Mouse (Mus musculus) forebrain, postnatal 0 days (tissue): Measurements from ENCODE around the gene Kl. TPM values are rescaled to one million over a fixed set of nuclear protein-coding genes. Genes with fewer than 3 reads are reported as not detected.

Experiments used
- ATAC-seq: fragments of 200-750 bp; cut with Nextera tagmentation; 2 replicates; pipeline ENCODE4 v1.8.0; 2017; ENCODE audit warnings: mild to moderate bottlenecking, moderate library complexity
- DNase-seq: peaks from one replicate; pipeline ENCODE4 v3.0.0-alpha.2; 2015
- H3K27ac ChIP-seq: fragments of 300-500 bp; sonication (generic); 2 replicates; pipeline ENCODE4 v1.5.1; 2014; ENCODE audit warnings: low read depth, mild to moderate bottlenecking, antibody characterized with exemption, low read length, moderate library complexity, mixed read lengths
- H3K27me3 ChIP-seq: fragments of 300-500 bp; sonication (generic); 2 replicates; pipeline ENCODE4 v1.6.1; 2014; ENCODE audit warnings: mild to moderate bottlenecking, low read length, mixed read lengths; ENCODE audit not compliant: insufficient read depth
- H3K36me3 ChIP-seq: fragments of 300-500 bp; sonication (generic); 2 replicates; pipeline ENCODE4 v1.6.1; 2014; ENCODE audit warnings: mild to moderate bottlenecking, moderate library complexity; ENCODE audit not compliant: insufficient read depth
- H3K4me1 ChIP-seq: fragments of 300-500 bp; sonication (generic); 2 replicates; pipeline ENCODE4 v1.6.1; 2014; ENCODE audit warnings: antibody characterized with exemption; ENCODE audit not compliant: insufficient read depth
- H3K4me2 ChIP-seq: fragments of 300-500 bp; sonication (generic); 2 replicates; pipeline ENCODE4 v1.6.1; 2014; ENCODE audit warnings: low read depth, mild to moderate bottlenecking, moderate library complexity
- H3K4me3 ChIP-seq: fragments of 300-500 bp; sonication (generic); 2 replicates; pipeline ENCODE4 v1.5.1; 2014; ENCODE audit warnings: low read depth, low read length, mixed read lengths
- H3K9ac ChIP-seq: fragments of 300-500 bp; sonication (generic); 2 replicates; pipeline ENCODE4 v1.6.1; 2014; ENCODE audit warnings: mild to moderate bottlenecking
- H3K9me3 ChIP-seq: fragments of 300-500 bp; sonication (generic); 2 replicates; pipeline ENCODE4 v1.6.1; 2016; ENCODE audit warnings: low read length
- CTCF ChIP-seq: sonication (generic); IDR thresholded peaks from 2 replicates; pipeline ENCODE4 v1.5.1; 2016; ENCODE audit warnings: antibody characterized with exemption, control low read depth, low read depth
- WGBS: fragments of 180-500 bp; shearing (Covaris S2); extraction: QIAGEN DNeasy Blood & Tissue Kit; methylation state at CpG from one replicate; pipeline ENCODE4 v1.1.7; 2014; 5-methylcytosine and 5-hydroxymethylcytosine counted together
- polyA plus RNA-seq: library from polyadenylated mRNA; unstranded; fragments of >200 nt; fragmentation: Nextera tagmentation; extraction: Ambion mirVana; gene quantifications from 2 replicates; pipeline ENCODE4 v1.2.1, GENCODE M21; 2015
- total RNA-seq: library from RNA; depleted of rRNA; stranded (reverse); fragments of >200 nt; gene quantifications from 2 replicates; pipeline ENCODE4 v1.2.3, GENCODE M21; 2014

Kl gene
- total and polyA plus RNA-seq, 2 experiments from 2014 or later: 0.61 to 1.5 TPM

GRCm38 (mm10) chr5:151026069-151026468 lies 73.7 kb downstream of the Kl start:
- no peaks in the 10 kb centered on the region for H3K36me3 ChIP-seq
- no peak for DNase-seq
- H3K9me3 ChIP-seq: no peaks in the 10 kb centered on the region
- WGBS: 92% methylated on average over 4 of the region's 4 CpGs
- no peak overlapping the region for H3K27ac ChIP-seq
- H3K27me3 ChIP-seq: no peaks in the 10 kb centered on the region
- peaks cover 16% of the 10 kb centered on the region for H3K4me1 ChIP-seq
- H3K4me2 ChIP-seq: no peak overlapping the region
- TF ChIP-seq CTCF: no peak
- no peak for ATAC-seq
- no peak overlapping the region for H3K9ac ChIP-seq
- H3K4me3 ChIP-seq: no peak overlapping the region

GRCm38 (mm10) chr5:151027171-151027570 lies 74.8 kb downstream of the Kl start:
- 20% methylated on average over 7 of the region's 7 CpGs for WGBS
- Histone ChIP-seq H3K4me2 (no peak overlapping the region), H3K27me3 (no peaks in the 10 kb centered on the region), H3K9ac (no peak overlapping the region), H3K9me3 (no peaks in the 10 kb centered on the region), H3K27ac (no peak overlapping the region), H3K4me1 (peaks cover 14% of the 10 kb centered on the region), H3K36me3 (no peaks in the 10 kb centered on the region), H3K4me3 (no peak overlapping the region)
- no peak for ATAC-seq
- TF ChIP-seq CTCF: no peak
- no peak for DNase-seq

- DNase-seq: peak; percentile 38
- no peak overlapping the region for H3K27ac ChIP-seq
Observed at GRCm38 (mm10) chr5:151028906-151029305, 76.5 kb downstream of the Kl start.

GRCm38 (mm10) chr5:151034715-151035512 lies 82.5 kb downstream of the Kl start:
- Histone ChIP-seq H3K36me3 (no peaks in the 10 kb centered on the region), H3K27me3 (no peaks in the 10 kb centered on the region), H3K9me3 (no peaks in the 10 kb centered on the region), H3K27ac (no peak overlapping the region), H3K4me2 (no peak overlapping the region), H3K4me1 (no peaks in the 10 kb centered on the region; the same call in 1 of the 2 replicates), H3K9ac (no peak overlapping the region), H3K4me3 (no peak overlapping the region)
- 62% methylated on average over 9 of the region's 9 CpGs for WGBS
- ATAC-seq: no peak
- DNase-seq: no peak
- TF ChIP-seq CTCF: no peak

More at GRCm38 (mm10) chr5:151028906-151029305, 76.5 kb downstream of the Kl start:
- TF ChIP-seq CTCF: no peak
- Histone ChIP-seq H3K9me3 (no peaks in the 10 kb centered on the region), H3K4me1 (no peaks in the 10 kb centered on the region), H3K9ac (no peak overlapping the region), H3K27me3 (no peaks in the 10 kb centered on the region), H3K4me2 (no peak overlapping the region), H3K4me3 (no peak overlapping the region), H3K36me3 (no peaks in the 10 kb centered on the region)
- 32% methylated on average over 6 of the region's 6 CpGs for WGBS
- no peak for ATAC-seq

GRCm38 (mm10) chr5:151037871-151038270 lies 85.5 kb downstream of the Kl start:
- H3K4me2 ChIP-seq: no peak overlapping the region
- no peak overlapping the region for H3K9ac ChIP-seq
- DNase-seq: no peak
- H3K36me3 ChIP-seq: no peaks in the 10 kb centered on the region
- H3K9me3 ChIP-seq: no peaks in the 10 kb centered on the region
- H3K27me3 ChIP-seq: no peaks in the 10 kb centered on the region
- ATAC-seq: no peak
- no peak overlapping the region for H3K4me3 ChIP-seq
- 51% methylated on average over 7 of the region's 7 CpGs for WGBS
- H3K4me1 ChIP-seq: no peaks in the 10 kb centered on the region; the same call in 1 of the 2 replicates
- no peak overlapping the region for H3K27ac ChIP-seq
- TF ChIP-seq CTCF: no peak

GRCm38 (mm10) chr5:151042911-151043310 lies 90.5 kb downstream of the Kl start:
- Histone ChIP-seq H3K4me2 (no peak overlapping the region), H3K4me1 (no peaks in the 10 kb centered on the region), H3K9ac (no peak overlapping the region), H3K9me3 (no peaks in the 10 kb centered on the region), H3K27ac (no peak overlapping the region), H3K36me3 (no peaks in the 10 kb centered on the region), H3K27me3 (no peaks in the 10 kb centered on the region), H3K4me3 (no peak overlapping the region)
- ATAC-seq (no peak), DNase-seq (no peak)
- 93% methylated on average over 5 of the region's 5 CpGs for WGBS
- TF ChIP-seq CTCF: no peak
